16 mouse cellular contexts compared by ENCODE assay signal in genomic region chr10:94710320-94710695, GRCm38 (mm10). TPM values are rescaled to one million over a fixed set of nuclear protein-coding genes. Genes with fewer than 3 reads are reported as not detected.
DNase-seq lines count a peak whose midpoint lies in the region; ATAC-seq and TF ChIP-seq lines count a peak whose summit lies in the region.
"Had no signal": no experiment of that assay in that cellular context is flagged by ENCODE, and none has a peak within 500 bp of the region (broad histone marks: within the 10 kb centered on the region; RNA-seq: fewer than 3 reads in every experiment).

No protein-coding gene starts in this region.

- no peak overlapping the region for H3K27ac ChIP-seq in kidney, postnatal 0 days
- peak overlapping the region; percentile 45; the same call in 1 of the 2 replicates for H3K27ac ChIP-seq in forebrain, embryonic 16.5 days (ENCODE audit: low read length)
- H3K27ac ChIP-seq: heart, embryonic 15.5 days; limb, embryonic 12.5 days; liver, embryonic 13.5 days; midbrain, embryonic 13.5 days; stomach, embryonic 15.5 days had no signal

- H3K4me2 ChIP-seq in kidney, postnatal 0 days (ENCODE audit: low read length) = no peak overlapping the region
- H3K4me2 ChIP-seq in forebrain, embryonic 16.5 days (ENCODE audit: low read length) = no peak overlapping the region
- H3K4me2 ChIP-seq: heart, embryonic 15.5 days; limb, embryonic 12.5 days; liver, embryonic 13.5 days; midbrain, embryonic 13.5 days; stomach, embryonic 15.5 days had no signal

- TF ChIP-seq CTCF in kidney, postnatal 0 days (IDR thresholded peaks at IDR 0.05; ENCODE audit: low read depth) = peak; percentile 30; the same call in 1 of the 2 replicates

- H3K9ac ChIP-seq in kidney, postnatal 0 days (ENCODE audit: low read depth, low read length) = no peak overlapping the region
- no peak overlapping the region for H3K9ac ChIP-seq in forebrain, embryonic 16.5 days (replicated peaks; ENCODE audit: low read depth, low read length)
- H3K9ac ChIP-seq: heart, embryonic 15.5 days; limb, embryonic 12.5 days; liver, embryonic 13.5 days; midbrain, embryonic 13.5 days; stomach, embryonic 15.5 days had no signal

- H3K36me3 ChIP-seq in kidney, postnatal 0 days (ENCODE audit: insufficient read depth, low read length) = no peaks in the 10 kb centered on the region
- no peaks in the 10 kb centered on the region for H3K36me3 ChIP-seq in forebrain, embryonic 16.5 days (ENCODE audit: control insufficient read depth, insufficient read depth)
- H3K36me3 ChIP-seq: heart, embryonic 15.5 days; limb, embryonic 12.5 days; midbrain, embryonic 13.5 days; stomach, embryonic 15.5 days had no signal

- WGBS in kidney, postnatal 0 days = 72% methylated on average over 2 of the region's 2 CpGs
- WGBS in forebrain, embryonic 16.5 days = 57% methylated on average over 2 of the region's 2 CpGs

- no peaks in the 10 kb centered on the region for H3K27me3 ChIP-seq in kidney, postnatal 0 days (ENCODE audit: insufficient read depth, low read length)
- no peaks in the 10 kb centered on the region for H3K27me3 ChIP-seq in forebrain, embryonic 16.5 days (replicated peaks; ENCODE audit: control insufficient read depth, insufficient read depth, low read length)
- H3K27me3 ChIP-seq: heart, embryonic 15.5 days; limb, embryonic 12.5 days; liver, embryonic 13.5 days; midbrain, embryonic 13.5 days; stomach, embryonic 15.5 days had no signal

- ATAC-seq in kidney, postnatal 0 days (replicated peaks; ENCODE audit: low FRiP score, low read depth) = no peak
- no peak for ATAC-seq in forebrain, embryonic 16.5 days
- no peak for ATAC-seq in erythroid progenitor cell, adult 5-6 weeks (replicated peaks; ENCODE audit: low FRiP score, poor library complexity, severe bottlenecking)
- ATAC-seq: midbrain, embryonic 13.5 days had no signal

- H3K4me3 ChIP-seq in kidney, postnatal 0 days (replicated peaks; ENCODE audit: low read depth, low read length) = no peak overlapping the region
- no peak overlapping the region for H3K4me3 ChIP-seq in forebrain, embryonic 16.5 days (replicated peaks; ENCODE audit: low read length)
- H3K4me3 ChIP-seq: heart, embryonic 15.5 days; limb, embryonic 12.5 days; liver, embryonic 13.5 days; midbrain, embryonic 13.5 days; stomach, embryonic 15.5 days had no signal

- no peaks in the 10 kb centered on the region for H3K4me1 ChIP-seq in kidney, postnatal 0 days (replicated peaks; ENCODE audit: insufficient read depth, low read length)
- peaks cover 5% of the 10 kb centered on the region; the same call in 1 of the 2 replicates for H3K4me1 ChIP-seq in forebrain, embryonic 16.5 days (replicated peaks; ENCODE audit: control insufficient read depth, insufficient read depth, low read length)
- H3K4me1 ChIP-seq: limb, embryonic 12.5 days had no signal

- no peaks in the 10 kb centered on the region for H3K9me3 ChIP-seq in kidney, postnatal 0 days (replicated peaks; ENCODE audit: low read length)
- H3K9me3 ChIP-seq in forebrain, embryonic 16.5 days (ENCODE audit: control insufficient read depth, low read length) = no peaks in the 10 kb centered on the region
- H3K9me3 ChIP-seq: heart, embryonic 15.5 days; liver, embryonic 13.5 days; midbrain, embryonic 13.5 days; stomach, embryonic 15.5 days had no signal

- no peak for DNase-seq in kidney, postnatal 0 days (ENCODE audit: low spot score)
- no peak for DNase-seq in kidney, postnatal 14 days
- DNase-seq in 3T3-L1 (ENCODE audit: low read depth, low spot score) (peak; percentile 24), A20 (ENCODE audit: low read depth, low spot score) (peak; percentile 20)
- no peak for DNase-seq in testis, postnatal 10 days (ENCODE audit: low spot score)
- DNase-seq: cerebellum, adult 2 months; gastrocnemius, postnatal 25 days; kidney, postnatal 36 days; liver, embryonic 13.5 days; right cerebral cortex, postnatal 25 days had no signal

RNA-seq across cellular contexts. Expression of gene Cep83, which starts 21.9 kb away (rescaled TPM):
- 15.5 and 16.4 TPM in 2 replicates for polyA plus RNA-seq in kidney, postnatal 0 days (2015; fragmentation: Nextera tagmentation; extraction: Ambion mirVana)
- 16.9 and 17.9 TPM in 2 replicates for polyA plus RNA-seq in forebrain, embryonic 16.5 days (2015; fragmentation: Nextera tagmentation; extraction: Ambion mirVana)
- total RNA-seq in erythroid progenitor cell, adult 5-6 weeks (2015; ENCODE audit: low replicate concordance) = 15.9 and 34.0 TPM in 2 replicates
- 40.9 and 56.0 TPM in 2 replicates for total RNA-seq in erythroid progenitor cell, adult 5-6 weeks (2017; ENCODE audit: low replicate concordance)

Comparison
In these comparisons a context has a peak if more than half of its experiments do, and no peak if none do; other contexts are left out.
1. DNase-seq: peak in 3T3-L1 (single experiment) and A20 (single experiment); none in kidney, postnatal 0 days (single experiment), kidney, postnatal 14 days (single experiment) and testis, postnatal 10 days (single experiment).